In the genomic region with DNA sequence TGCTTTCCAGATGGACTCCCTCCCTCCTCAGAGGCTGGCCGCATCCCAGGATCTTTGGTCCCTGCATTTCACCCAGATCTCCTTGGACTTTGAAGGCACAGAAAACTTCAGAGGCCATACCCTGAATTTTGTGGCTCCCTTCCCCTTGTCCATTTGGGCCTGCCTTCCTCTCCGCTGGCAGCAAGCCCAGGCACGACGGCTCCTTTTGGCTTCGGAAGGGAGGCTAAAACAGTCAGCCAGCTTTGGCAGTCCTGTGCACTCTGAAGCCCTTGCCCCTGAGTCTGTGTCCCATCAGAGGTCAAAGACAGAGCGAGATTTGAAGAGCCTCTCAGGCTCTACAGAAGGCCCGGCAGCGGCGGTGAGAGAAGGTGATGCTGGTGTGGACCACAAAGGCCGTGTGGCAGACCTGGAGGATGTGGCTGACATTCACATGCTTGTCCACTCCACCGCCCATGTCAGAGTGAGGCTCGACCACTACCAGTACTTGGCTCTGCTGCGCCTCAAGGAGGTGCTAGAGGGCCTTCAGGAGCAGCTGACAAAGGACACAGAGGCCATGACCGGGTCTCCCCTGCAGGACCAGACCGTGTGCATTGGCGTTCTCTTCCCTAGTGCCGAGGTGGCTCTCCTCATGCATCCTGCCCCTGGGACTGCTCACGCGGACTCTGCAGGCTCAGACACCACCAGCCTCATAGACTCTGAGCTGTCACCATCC, we compare ENCODE assay signal across 10 mouse cellular contexts. TPM values are rescaled to one million over a fixed set of nuclear protein-coding genes. Genes with fewer than 3 reads are reported as not detected.
DNase-seq lines count a peak whose midpoint lies in the region; ATAC-seq and TF ChIP-seq lines count a peak whose summit lies in the region.
"Had no signal": no experiment of that assay in that cellular context is flagged by ENCODE, and none has a peak within 500 bp of the region (broad histone marks: within the 10 kb centered on the region; RNA-seq: fewer than 3 reads in every experiment).

No protein-coding gene starts in this region.

- WGBS in heart, embryonic 15.5 days: 66% methylated on average over 19 of the region's 19 CpGs

- H3K4me2 ChIP-seq in heart, embryonic 15.5 days: no peak overlapping the region

- ATAC-seq in heart, embryonic 15.5 days (replicated peaks; ENCODE audit: insufficient number of reproducible peaks, insufficient read depth, low FRiP score, low read depth): no peak
- no peak for ATAC-seq in monocyte, adult 5-6 weeks (replicated peaks; ENCODE audit: insufficient number of reproducible peaks, low FRiP score, low TSS enrichment, poor library complexity, severe bottlenecking)

- H3K36me3 ChIP-seq in ES-E14 (ENCODE audit: control insufficient read depth, insufficient read depth, low read length, poor library complexity, severe bottlenecking): peaks cover 51% of the 10 kb centered on the region
- peaks cover 40% of the 10 kb centered on the region for H3K36me3 ChIP-seq in heart, embryonic 15.5 days

- H3K27ac ChIP-seq in layer of hippocampus, adult 2 months: no peak overlapping the region
- no peak overlapping the region for H3K27ac ChIP-seq in ES-E14 (ENCODE audit: insufficient read depth, low read depth, low read length, poor library complexity, severe bottlenecking)
- H3K27ac ChIP-seq in heart, embryonic 15.5 days: peak overlapping the region; percentile 44; the same call in 1 of the 2 replicates
- H3K27ac ChIP-seq: forebrain, embryonic 10.5 days had no signal

- H3K27me3 ChIP-seq in heart, embryonic 15.5 days: no peaks in the 10 kb centered on the region

- no peak overlapping the region for H3K9ac ChIP-seq in ES-E14 (ENCODE audit: insufficient read depth, low read depth, low read length, poor library complexity, severe bottlenecking)
- H3K9ac ChIP-seq in heart, embryonic 15.5 days: no peak overlapping the region

- peak; percentile 44 for TF ChIP-seq CTCF in layer of hippocampus, adult 2 months (conservative IDR thresholded peaks at IDR 0.05)

- no peaks in the 10 kb centered on the region for H3K9me3 ChIP-seq in ES-E14 (ENCODE audit: control insufficient read depth, insufficient read depth, low read depth, low read length)
- no peaks in the 10 kb centered on the region for H3K9me3 ChIP-seq in heart, embryonic 15.5 days (replicated peaks)
- H3K9me3 ChIP-seq: forebrain, embryonic 10.5 days had no signal

- in situ Hi-C loops in ES-E14 (cut with MboI; ENCODE audit: low sequenced_read_pairs in 2 of 2, unreplicated experiment in 2 of 2): no loop called here

- DNase-seq in cerebellum, postnatal 10 days: peak; percentile 54 to 66
- no peak for DNase-seq in cerebellum, adult 11-12 months
- no peak for DNase-seq in layer of hippocampus, adult 2 months (ENCODE audit: low spot score in 2 of 2)
- no peak for DNase-seq in layer of hippocampus, adult 8-10 months (ENCODE audit: low spot score in 2 of 2)
- no peak for DNase-seq in ES-E14 (ENCODE audit: low read depth, low spot score)
- no peak for DNase-seq in kidney, adult 9 months
- DNase-seq: kidney, adult 8-10 months had no signal

- H3K4me3 ChIP-seq in layer of hippocampus, adult 2 months: no peak overlapping the region
- H3K4me3 ChIP-seq in ES-E14 (ENCODE audit: insufficient read depth in 1 of 2, low read depth in 1 of 2, low read length in 2 of 2, poor library complexity in 1 of 2, severe bottlenecking in 1 of 2): peak overlapping the region; percentile 10 to 17; a peak in 1 of 4 replicates
- H3K4me3 ChIP-seq in heart, embryonic 15.5 days: no peak overlapping the region
- H3K4me3 ChIP-seq: forebrain, embryonic 10.5 days had no signal

- H3K4me1 ChIP-seq in ES-E14 (ENCODE audit: control insufficient read depth in 2 of 2, insufficient read depth in 2 of 2, low read length in 2 of 2, poor library complexity in 1 of 2): peaks cover 0 to 2% of the 10 kb centered on the region in 2 experiments; a peak in 1 of 4 replicates
- peaks cover 7% of the 10 kb centered on the region for H3K4me1 ChIP-seq in heart, embryonic 15.5 days (replicated peaks)
- H3K4me1 ChIP-seq: forebrain, embryonic 10.5 days had no signal

TF ChIP-seq in ES-E14, 5 proteins besides CTCF, POLR2A, EP300 and RAD21:
- TF ChIP-seq ZNF384 (IDR thresholded peaks at IDR 0.05; ENCODE audit: low read depth, low read length) (no peak), CHD2 (IDR thresholded peaks at IDR 0.05; ENCODE audit: low read depth, low read length) (no peak), ZC3H11A (IDR thresholded peaks at IDR 0.05; ENCODE audit: borderline replicate concordance, low read depth, low read length) (no peak), HCFC1 (IDR thresholded peaks at IDR 0.05; ENCODE audit: borderline replicate concordance, insufficient read depth, low read length) (no peak), MAFK (IDR thresholded peaks at IDR 0.05; ENCODE audit: insufficient read depth, low read depth, low read length) (no peak)

RNA-seq across cellular contexts. Expression of gene Anks1, which starts 22.5 kb away (rescaled TPM):
- total RNA-seq in layer of hippocampus, adult 2 months (2021): 10 to 100 TPM; 35.6 to 42.0 TPM
- total RNA-seq in layer of hippocampus, adult 8-10 months (2022): 10 to 100 TPM; 40.2 to 47.4 (median 41.6) TPM
- 20.9 and 24.7 TPM in 2 replicates for total RNA-seq in ES-E14 (2012; rRNA removed)
- polyA plus RNA-seq in heart, embryonic 15.5 days (2015; fragmentation: Nextera tagmentation; extraction: Ambion mirVana): 8.5 and 12.6 TPM in 2 replicates
- total RNA-seq in monocyte, adult 5-6 weeks (2017): 16.1 to 31.0 TPM (median 22.1 TPM) in 3 replicates

RNA-seq across cellular contexts. Expression of gene Taf11, which starts 23.0 kb away (rescaled TPM):
- 10 to 100 TPM; 41.3 to 45.0 TPM for total RNA-seq in layer of hippocampus, adult 2 months (2021)
- total RNA-seq in layer of hippocampus, adult 8-10 months (2022): 10 to 100 TPM; 33.2 to 40.6 (median 37.4) TPM
- total RNA-seq in ES-E14 (2012; rRNA removed): 25.5 and 35.8 TPM in 2 replicates
- 42.7 and 46.4 TPM in 2 replicates for polyA plus RNA-seq in heart, embryonic 15.5 days (2015; fragmentation: Nextera tagmentation; extraction: Ambion mirVana)
- 25.8 to 43.4 TPM (median 35.3 TPM) in 3 replicates for total RNA-seq in monocyte, adult 5-6 weeks (2017)

RNA-seq across cellular contexts. Expression of gene Uhrf1bp1, which starts 30.4 kb away (rescaled TPM):
- total RNA-seq in layer of hippocampus, adult 2 months (2021): 10 to 100 TPM; 13.5 to 13.9 TPM
- 10 to 100 TPM; 17.5 to 20.4 (median 18.4) TPM for total RNA-seq in layer of hippocampus, adult 8-10 months (2022)
- total RNA-seq in ES-E14 (2012; rRNA removed): 16.5 and 21.4 TPM in 2 replicates
- 3.0 and 3.8 TPM in 2 replicates for polyA plus RNA-seq in heart, embryonic 15.5 days (2015; fragmentation: Nextera tagmentation; extraction: Ambion mirVana)
- 3.9 to 5.1 TPM (median 4.2 TPM) in 3 replicates for total RNA-seq in monocyte, adult 5-6 weeks (2017)

RNA-seq across cellular contexts. Expression of gene Snrpc, which starts 48.7 kb away (rescaled TPM):
- 10 to 100 TPM; 46.7 to 51.1 TPM for total RNA-seq in layer of hippocampus, adult 2 months (2021)
- total RNA-seq in layer of hippocampus, adult 8-10 months (2022): 10 to 100 TPM; 39.0 to 49.8 (median 42.1) TPM
- 120 and 185 TPM in 2 replicates for total RNA-seq in ES-E14 (2012; rRNA removed)
- polyA plus RNA-seq in heart, embryonic 15.5 days (2015; fragmentation: Nextera tagmentation; extraction: Ambion mirVana): 186 and 202 TPM in 2 replicates
- total RNA-seq in monocyte, adult 5-6 weeks (2017): 77.5 to 88.4 TPM (median 81.4 TPM) in 3 replicates

Comparison
In these comparisons a context has a peak if more than half of its experiments do, and no peak if none do; other contexts are left out.
1. DNase-seq: peak in cerebellum, postnatal 10 days (2 of 2); none in cerebellum, adult 11-12 months (single experiment), layer of hippocampus, adult 2 months (0 of 2), layer of hippocampus, adult 8-10 months (0 of 2), ES-E14 (single experiment) and kidney, adult 9 months (single experiment).
2. H3K4me3 ChIP-seq: peak in ES-E14 (2 of 2); none in layer of hippocampus, adult 2 months (single experiment) and heart, embryonic 15.5 days (single experiment).